ENCODE assay signal across 15 mouse cellular contexts in genomic region chr19:14389881-14390837, GRCm38 (mm10).
DNase-seq lines count a peak whose midpoint lies in the region; ATAC-seq and TF ChIP-seq lines count a peak whose summit lies in the region.
"Had no signal": no experiment of that assay in that cellular context is flagged by ENCODE, and none has a peak within 500 bp of the region (broad histone marks: within the 10 kb centered on the region; RNA-seq: fewer than 3 reads in every experiment).

No protein-coding gene starts in this region.

- no peak overlapping the region for H3K27ac ChIP-seq in heart, adult 2 months
- H3K27ac ChIP-seq in kidney, postnatal 0 days: no peak overlapping the region
- H3K27ac ChIP-seq in kidney, embryonic 14.5 days (ENCODE audit: low read depth, low read length): no peak overlapping the region
- H3K27ac ChIP-seq in midbrain, postnatal 0 days (ENCODE audit: low read depth, low read length): no peak overlapping the region
- H3K27ac ChIP-seq in midbrain, embryonic 10.5 days (replicated peaks): no peak overlapping the region
- H3K27ac ChIP-seq in left cerebral cortex, adult 2 months: no peak overlapping the region
- H3K27ac ChIP-seq: liver, embryonic 12.5 days; midbrain, embryonic 12.5 days; neural tube, embryonic 12.5 days had no signal

- no peak overlapping the region for H3K4me3 ChIP-seq in heart, adult 2 months
- H3K4me3 ChIP-seq in kidney, postnatal 0 days (replicated peaks; ENCODE audit: low read depth, low read length): no peak overlapping the region
- no peak overlapping the region for H3K4me3 ChIP-seq in kidney, embryonic 14.5 days (ENCODE audit: low read length)
- no peak overlapping the region for H3K4me3 ChIP-seq in midbrain, postnatal 0 days (ENCODE audit: low read depth, low read length)
- H3K4me3 ChIP-seq in midbrain, embryonic 10.5 days: no peak overlapping the region
- no peak overlapping the region for H3K4me3 ChIP-seq in left cerebral cortex, adult 2 months
- H3K4me3 ChIP-seq: liver, embryonic 12.5 days; midbrain, embryonic 12.5 days; neural tube, embryonic 12.5 days had no signal

- WGBS in heart, adult 2 months: 44% methylated on average over 6 of the region's 6 CpGs
- WGBS in kidney, postnatal 0 days: 52% methylated on average over 6 of the region's 6 CpGs
- 66% methylated on average over 6 of the region's 6 CpGs for WGBS in kidney, embryonic 14.5 days
- 73% methylated on average over 6 of the region's 6 CpGs for WGBS in midbrain, postnatal 0 days
- 85% methylated on average over 6 of the region's 6 CpGs for whole genome bisulfite sequencing in midbrain, embryonic 10.5 days

- intact Hi-C loops in heart, adult 2 months (cut with DNase I): loop anchor here (10.0 kb wide), 1 partner anchor 305 kb away; no protein-coding TSS in a partner anchor
- intact Hi-C loops in left cerebral cortex, adult 2 months (cut with DNase I): no loop called here

- H3K27me3 ChIP-seq in heart, adult 2 months (ENCODE audit: control insufficient read depth, insufficient read depth, low read length): no peaks in the 10 kb centered on the region
- no peaks in the 10 kb centered on the region for H3K27me3 ChIP-seq in kidney, postnatal 0 days (ENCODE audit: insufficient read depth, low read length)
- H3K27me3 ChIP-seq in kidney, embryonic 14.5 days (ENCODE audit: control insufficient read depth, insufficient read depth, low read length): no peaks in the 10 kb centered on the region
- H3K27me3 ChIP-seq in midbrain, postnatal 0 days (ENCODE audit: insufficient read depth, low read length): 0 out of 2 replicates have a peak, but pooled peaks cover 3% of the 10 kb centered on the region
- H3K27me3 ChIP-seq in midbrain, embryonic 10.5 days (ENCODE audit: low read depth, poor library complexity, severe bottlenecking): peaks cover 10% of the 10 kb centered on the region; the same call in 1 of the 2 replicates
- H3K27me3 ChIP-seq: CH12.LX; liver, embryonic 12.5 days; neural tube, embryonic 12.5 days had no signal

- no peak overlapping the region for H3K9ac ChIP-seq in heart, adult 2 months (ENCODE audit: low read depth, low read length)
- H3K9ac ChIP-seq in kidney, postnatal 0 days (ENCODE audit: low read depth, low read length): no peak overlapping the region
- no peak overlapping the region for H3K9ac ChIP-seq in kidney, embryonic 14.5 days (ENCODE audit: low read depth, low read length)
- no peak overlapping the region for H3K9ac ChIP-seq in midbrain, postnatal 0 days (replicated peaks; ENCODE audit: low read length, poor library complexity, severe bottlenecking)
- H3K9ac ChIP-seq: liver, embryonic 12.5 days; midbrain, embryonic 12.5 days; neural tube, embryonic 12.5 days had no signal

- no peaks in the 10 kb centered on the region for H3K4me1 ChIP-seq in heart, adult 2 months (ENCODE audit: control insufficient read depth, insufficient read depth, low read length)
- H3K4me1 ChIP-seq in kidney, postnatal 0 days (replicated peaks; ENCODE audit: insufficient read depth, low read length): no peaks in the 10 kb centered on the region
- H3K4me1 ChIP-seq in kidney, embryonic 14.5 days (ENCODE audit: control insufficient read depth, insufficient read depth, low read length): no peaks in the 10 kb centered on the region
- no peaks in the 10 kb centered on the region for H3K4me1 ChIP-seq in midbrain, postnatal 0 days (ENCODE audit: insufficient read depth, low read length)
- no peaks in the 10 kb centered on the region for H3K4me1 ChIP-seq in midbrain, embryonic 10.5 days
- H3K4me1 ChIP-seq: liver, embryonic 12.5 days; midbrain, embryonic 12.5 days; neural tube, embryonic 12.5 days had no signal

- peak; percentile 3 for DNase-seq in heart, adult 8-10 months (ENCODE audit: low spot score)
- DNase-seq in heart, adult 2 months: no peak
- DNase-seq in kidney, postnatal 0 days (ENCODE audit: low spot score): peak; percentile 68
- DNase-seq in midbrain, postnatal 0 days (ENCODE audit: low spot score): peak; percentile 82
- DNase-seq in midbrain, embryonic 10.5 days (ENCODE audit: low spot score): no peak
- peak; percentile 1 for DNase-seq in retina, postnatal 7 days (ENCODE audit: low read depth, low spot score)
- no peak for DNase-seq in left cerebral cortex, adult 2 months (ENCODE audit: extremely low spot score in 1 of 2, low spot score in 2 of 2)
- DNase-seq: adrenal gland, postnatal 36 days; cerebellum, adult 18-20 months; layer of hippocampus, adult 9-11 months had no signal

- no peak for ATAC-seq in kidney, postnatal 0 days (replicated peaks; ENCODE audit: low FRiP score, low read depth)
- no peak for ATAC-seq in kidney, embryonic 14.5 days (ENCODE audit: low FRiP score, low TSS enrichment)
- ATAC-seq in midbrain, postnatal 0 days (ENCODE audit: low FRiP score): no peak
- ATAC-seq: liver, embryonic 12.5 days had no signal

- no peaks in the 10 kb centered on the region for H3K36me3 ChIP-seq in heart, adult 2 months (ENCODE audit: control insufficient read depth, insufficient read depth, low read length)
- H3K36me3 ChIP-seq in kidney, postnatal 0 days (ENCODE audit: insufficient read depth, low read length): no peaks in the 10 kb centered on the region
- no peaks in the 10 kb centered on the region for H3K36me3 ChIP-seq in kidney, embryonic 14.5 days (ENCODE audit: control insufficient read depth, insufficient read depth, low read length)
- H3K36me3 ChIP-seq in midbrain, postnatal 0 days (ENCODE audit: insufficient read depth, low read length): no peaks in the 10 kb centered on the region
- no peaks in the 10 kb centered on the region for H3K36me3 ChIP-seq in midbrain, embryonic 10.5 days
- H3K36me3 ChIP-seq: liver, embryonic 12.5 days; midbrain, embryonic 12.5 days; neural tube, embryonic 12.5 days had no signal

- no peak overlapping the region for H3K4me2 ChIP-seq in kidney, postnatal 0 days (ENCODE audit: low read length)
- H3K4me2 ChIP-seq in kidney, embryonic 14.5 days (replicated peaks; ENCODE audit: low read depth, low read length): no peak overlapping the region
- H3K4me2 ChIP-seq in midbrain, postnatal 0 days (ENCODE audit: low read depth, low read length, poor library complexity, severe bottlenecking): no peak overlapping the region
- H3K4me2 ChIP-seq: liver, embryonic 12.5 days; midbrain, embryonic 12.5 days; neural tube, embryonic 12.5 days had no signal

- H3K79me2 ChIP-seq in heart, adult 2 months (replicated peaks; ENCODE audit: control insufficient read depth, insufficient read depth, low read length): no peaks in the 10 kb centered on the region

- no peak for TF ChIP-seq EP300 in heart, adult 2 months (IDR thresholded peaks at IDR 0.05; ENCODE audit: insufficient read depth, low read depth, low read length)

- no peak for TF ChIP-seq CTCF in heart, adult 2 months (IDR thresholded peaks at IDR 0.05)
- TF ChIP-seq CTCF in kidney, postnatal 0 days (IDR thresholded peaks at IDR 0.05; ENCODE audit: low read depth): no peak
- no peak for TF ChIP-seq CTCF in midbrain, postnatal 0 days (IDR thresholded peaks at IDR 0.05)
- no peak for TF ChIP-seq CTCF in left cerebral cortex, adult 2 months (IDR thresholded peaks at IDR 0.05)

- no peak for TF ChIP-seq POLR2A in heart, adult 2 months (IDR thresholded peaks at IDR 0.05; ENCODE audit: insufficient read depth, low read depth, low read length)

- no peaks in the 10 kb centered on the region for H3K9me3 ChIP-seq in kidney, postnatal 0 days (replicated peaks; ENCODE audit: low read length)
- H3K9me3 ChIP-seq in kidney, embryonic 14.5 days (ENCODE audit: control insufficient read depth, low read length): no peaks in the 10 kb centered on the region
- no peaks in the 10 kb centered on the region for H3K9me3 ChIP-seq in midbrain, postnatal 0 days (ENCODE audit: low read length)
- no peaks in the 10 kb centered on the region for H3K9me3 ChIP-seq in midbrain, embryonic 10.5 days (replicated peaks)
- H3K9me3 ChIP-seq: liver, embryonic 12.5 days; midbrain, embryonic 12.5 days; neural tube, embryonic 12.5 days had no signal

Comparison
In these comparisons a context has a peak if more than half of its experiments do, and no peak if none do; other contexts are left out.
1. DNase-seq: peak in heart, adult 8-10 months (single experiment), kidney, postnatal 0 days (single experiment), midbrain, postnatal 0 days (single experiment) and retina, postnatal 7 days (single experiment); none in heart, adult 2 months (0 of 2), midbrain, embryonic 10.5 days (single experiment) and left cerebral cortex, adult 2 months (0 of 2).